Mouse (Mus musculus) liver, postnatal 0 days (tissue): Measurements from ENCODE around the gene Slc17a6.

Source experiments
- CTCF ChIP-seq: sonication (generic); IDR thresholded peaks from 2 replicates; pipeline ENCODE4 v1.5.1; 2016; ENCODE audit warnings: antibody characterized with exemption, low read depth
- EP300 ChIP-seq: IDR thresholded peaks from 2 replicates; pipeline ENCODE4 v1.6.1; 2016; ENCODE audit warnings: antibody characterized with exemption, low read depth, mild to moderate bottlenecking

GRCm38 (mm10) chr7:51632543-51633229, 10.9 kb downstream of the Slc17a6 start:
- no peak for TF ChIP-seq CTCF
- TF ChIP-seq EP300, result no peak
